Comparison of ENCODE assay signal across 28 mouse cellular contexts in the genomic region with DNA sequence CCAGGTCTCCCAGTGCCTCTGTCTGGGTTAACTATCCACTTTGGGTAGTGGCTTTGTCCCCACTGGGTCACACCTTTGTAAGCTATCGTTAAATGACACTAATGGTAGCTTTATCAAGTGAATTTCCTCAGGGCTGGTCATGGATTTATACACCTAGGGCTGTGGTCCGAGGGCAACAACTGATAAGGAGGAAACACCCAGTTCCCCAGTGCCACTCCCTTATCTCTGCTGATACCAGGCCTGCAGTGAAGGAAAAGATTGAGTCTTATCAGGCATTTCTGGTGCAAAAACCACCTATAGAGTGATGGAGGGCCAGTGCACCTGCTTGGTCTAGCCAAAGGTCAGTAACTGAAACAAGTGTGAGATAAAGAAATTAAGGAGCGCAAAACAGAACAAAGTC.
A peak's percentile ranks its signal among the peaks of the same experiment; 100 is the strongest.
DNase-seq lines count a peak whose midpoint lies in the region; ATAC-seq and TF ChIP-seq lines count a peak whose summit lies in the region.
"Had no signal": no experiment of that assay in that cellular context is flagged by ENCODE, and none has a peak within 500 bp of the region (broad histone marks: within the 10 kb centered on the region; RNA-seq: fewer than 3 reads in every experiment).

No protein-coding gene starts in this region.

- peaks cover 0 to 17% of the 10 kb centered on the region in 2 experiments; a peak in 3 of 4 replicates for H3K4me1 ChIP-seq in MEL (ENCODE audit: control insufficient read depth in 1 of 2, insufficient read depth in 2 of 2, low read length in 2 of 2)
- peaks cover 24% of the 10 kb centered on the region for H3K4me1 ChIP-seq in intestine, embryonic 16.5 days (ENCODE audit: control insufficient read depth, insufficient read depth, low read length)
- 0 out of 2 replicates have a peak, but pooled peaks cover 4% of the 10 kb centered on the region for H3K4me1 ChIP-seq in hindbrain, embryonic 10.5 days (replicated peaks)
- 0 out of 2 replicates have a peak, but pooled peaks cover under 1% of the 10 kb centered on the region for H3K4me1 ChIP-seq in hindbrain, embryonic 14.5 days (replicated peaks; ENCODE audit: control insufficient read depth, insufficient read depth, low read length)

- no peak overlapping the region for H3K9ac ChIP-seq in MEL (ENCODE audit: control insufficient read depth, low read depth, low read length, poor library complexity, severe bottlenecking)
- no peak overlapping the region for H3K9ac ChIP-seq in intestine, embryonic 16.5 days (ENCODE audit: low read depth, low read length)
- no peak overlapping the region for H3K9ac ChIP-seq in hindbrain, embryonic 14.5 days
- H3K9ac ChIP-seq: forebrain, embryonic 15.5 days; heart, embryonic 12.5 days; hindbrain, embryonic 15.5 days; limb, embryonic 15.5 days; neural tube, embryonic 13.5 days had no signal

- H3K4me2 ChIP-seq in intestine, embryonic 16.5 days (ENCODE audit: low read depth, low read length), result no peak overlapping the region
- H3K4me2 ChIP-seq in hindbrain, embryonic 14.5 days (replicated peaks), result no peak overlapping the region
- H3K4me2 ChIP-seq: forebrain, embryonic 15.5 days; heart, embryonic 12.5 days; hindbrain, embryonic 15.5 days; limb, embryonic 15.5 days; neural tube, embryonic 13.5 days had no signal

- DNase-seq in 416B (ENCODE audit: low read depth) (peak; percentile 86), MEL (ENCODE audit: low read depth, low spot score) (no peak)
- no peak for DNase-seq in hindbrain, embryonic 10.5 days (ENCODE audit: low spot score)
- no peak for DNase-seq in hindbrain, embryonic 14.5 days (ENCODE audit: low spot score)
- no peak for DNase-seq in gastrocnemius, postnatal 4 days (ENCODE audit: low spot score in 2 of 2)
- no peak for DNase-seq in lung, postnatal 14 days
- DNase-seq: cerebellum, adult 11 months; cerebellum, adult 9-11 months; gastrocnemius, postnatal 14 days; heart, adult 18-20 months; heart, postnatal 10 days; kidney, adult 11 months; layer of hippocampus, adult 9-11 months; left cerebral cortex, postnatal 4 days; thymus, postnatal 14 days had no signal

- no peaks in the 10 kb centered on the region for H3K79me2 ChIP-seq in MEL (ENCODE audit: control insufficient read depth, insufficient read depth, low read length, poor library complexity)

- no peak overlapping the region; the same call in 1 of the 2 replicates for H3K27ac ChIP-seq in MEL (ENCODE audit: control insufficient read depth, low read depth, low read length)
- peak overlapping the region; percentile 79 for H3K27ac ChIP-seq in intestine, embryonic 16.5 days (ENCODE audit: low read length)
- H3K27ac ChIP-seq in hindbrain, embryonic 10.5 days, result no peak overlapping the region
- H3K27ac ChIP-seq in hindbrain, embryonic 14.5 days, result no peak overlapping the region
- H3K27ac ChIP-seq: embryonic facial prominence, embryonic 10.5 days; forebrain, embryonic 15.5 days; hindbrain, embryonic 15.5 days; kidney, postnatal 0 days; left cerebral cortex, adult 2 months; limb, embryonic 15.5 days; neural tube, embryonic 13.5 days had no signal

- no peak for TF ChIP-seq CTCF in MEL (IDR thresholded peaks at IDR 0.05 in 2 of 3, conservative IDR thresholded peaks at IDR 0.05 in 1 of 3; ENCODE audit: control insufficient read depth in 1 of 3, insufficient read depth in 1 of 3, low read depth in 2 of 3, low read length in 3 of 3, poor library complexity in 1 of 3, severe bottlenecking in 1 of 3)

- no peak overlapping the region for H3K4me3 ChIP-seq in MEL (ENCODE audit: control insufficient read depth in 1 of 2, insufficient read depth in 1 of 2, low read depth in 2 of 2, low read length in 2 of 2)
- H3K4me3 ChIP-seq in intestine, embryonic 16.5 days (ENCODE audit: low read length), result no peak overlapping the region
- H3K4me3 ChIP-seq in hindbrain, embryonic 10.5 days, result no peak overlapping the region
- no peak overlapping the region for H3K4me3 ChIP-seq in hindbrain, embryonic 14.5 days (replicated peaks; ENCODE audit: low read length)
- H3K4me3 ChIP-seq: embryonic facial prominence, embryonic 10.5 days; forebrain, embryonic 15.5 days; heart, embryonic 12.5 days; hindbrain, embryonic 15.5 days; left cerebral cortex, adult 2 months; limb, embryonic 15.5 days; myocyte; neural tube, embryonic 13.5 days had no signal

- no peak for TF ChIP-seq POLR2A in MEL (IDR thresholded peaks at IDR 0.05; ENCODE audit: control insufficient read depth in 1 of 2, insufficient read depth in 1 of 2, low read depth in 1 of 2, low read length in 2 of 2, poor library complexity in 1 of 2)

- 56% methylated on average over 3 of the region's 3 CpGs for WGBS in intestine, embryonic 16.5 days
- WGBS in hindbrain, embryonic 10.5 days, result 91% methylated on average over 3 of the region's 3 CpGs
- WGBS in hindbrain, embryonic 14.5 days, result 90% methylated on average over 3 of the region's 3 CpGs

- TF ChIP-seq RAD21 in MEL (IDR thresholded peaks at IDR 0.05; ENCODE audit: low read depth, low read length), result no peak

- H3K27me3 ChIP-seq in MEL (ENCODE audit: control insufficient read depth in 1 of 2, insufficient read depth in 2 of 2, low read length in 2 of 2), result no peaks in the 10 kb centered on the region
- no peaks in the 10 kb centered on the region for H3K27me3 ChIP-seq in intestine, embryonic 16.5 days (replicated peaks; ENCODE audit: control insufficient read depth, insufficient read depth, low read length)
- H3K27me3 ChIP-seq in hindbrain, embryonic 10.5 days (ENCODE audit: insufficient read depth, poor library complexity, severe bottlenecking), result no peaks in the 10 kb centered on the region
- H3K27me3 ChIP-seq in hindbrain, embryonic 14.5 days (ENCODE audit: control insufficient read depth, insufficient read depth, low read length), result no peaks in the 10 kb centered on the region
- H3K27me3 ChIP-seq: forebrain, embryonic 15.5 days; heart, embryonic 12.5 days; hindbrain, embryonic 15.5 days; limb, embryonic 15.5 days; neural tube, embryonic 13.5 days had no signal

- H3K36me3 ChIP-seq in MEL (ENCODE audit: control insufficient read depth in 1 of 2, insufficient read depth in 2 of 2, low read length in 2 of 2), result peaks cover 0 to 12% of the 10 kb centered on the region in 2 experiments; a peak in 2 of 4 replicates
- H3K36me3 ChIP-seq in intestine, embryonic 16.5 days (ENCODE audit: control insufficient read depth, insufficient read depth, low read length), result no peaks in the 10 kb centered on the region
- peaks cover 10% of the 10 kb centered on the region for H3K36me3 ChIP-seq in hindbrain, embryonic 10.5 days
- no peaks in the 10 kb centered on the region for H3K36me3 ChIP-seq in hindbrain, embryonic 14.5 days (replicated peaks; ENCODE audit: control insufficient read depth, insufficient read depth)
- H3K36me3 ChIP-seq: hindbrain, embryonic 15.5 days; limb, embryonic 15.5 days had no signal

- peak; percentile 76 to 89 for TF ChIP-seq EP300 in MEL (IDR thresholded peaks at IDR 0.05; ENCODE audit: low read depth in 1 of 2, low read length in 2 of 2)

- ATAC-seq in intestine, embryonic 16.5 days, result peak; percentile 97
- peak; percentile 41; the same call in 1 of the 2 replicates for ATAC-seq in megakaryocyte-erythroid progenitor cell, adult 5-6 weeks (replicated peaks; ENCODE audit: low FRiP score, low TSS enrichment, poor library complexity, severe bottlenecking)
- no peak for ATAC-seq in hindbrain, embryonic 14.5 days (ENCODE audit: low FRiP score)
- ATAC-seq: forebrain, embryonic 15.5 days; lung, postnatal 0 days; midbrain, embryonic 16.5 days had no signal

- no peaks in the 10 kb centered on the region for H3K9me3 ChIP-seq in MEL (replicated peaks; ENCODE audit: insufficient read depth, low read length)
- H3K9me3 ChIP-seq in intestine, embryonic 16.5 days (ENCODE audit: control insufficient read depth, low read length), result no peaks in the 10 kb centered on the region
- no peaks in the 10 kb centered on the region for H3K9me3 ChIP-seq in hindbrain, embryonic 10.5 days
- no peaks in the 10 kb centered on the region for H3K9me3 ChIP-seq in hindbrain, embryonic 14.5 days (ENCODE audit: control insufficient read depth, low read length)
- H3K9me3 ChIP-seq: embryonic facial prominence, embryonic 10.5 days; forebrain, embryonic 15.5 days; heart, embryonic 12.5 days; hindbrain, embryonic 15.5 days; limb, embryonic 15.5 days; neural tube, embryonic 13.5 days had no signal

TF ChIP-seq in MEL, 35 proteins besides CTCF, POLR2A, EP300 and RAD21:
- TF ChIP-seq MAFK (IDR thresholded peaks at IDR 0.05; ENCODE audit: borderline replicate concordance, low read depth, low read length) (no peak), ELF1 (IDR thresholded peaks at IDR 0.05; ENCODE audit: low read depth, low read length) (no peak), JUND (IDR thresholded peaks at IDR 0.05; ENCODE audit: low read depth, low read length) (no peak), RCOR1 (IDR thresholded peaks at IDR 0.05; ENCODE audit: low read depth, low read length) (peak; percentile 96), MYC (IDR thresholded peaks at IDR 0.05; ENCODE audit: low read depth, low read length) (no peak), HCFC1 (IDR thresholded peaks at IDR 0.05; ENCODE audit: low read depth, low read length) (no peak), BHLHE40 (IDR thresholded peaks at IDR 0.05; ENCODE audit: borderline replicate concordance, low read depth, low read length) (peak; percentile 49; the same call in 1 of the 2 replicates), GATA1 (IDR thresholded peaks at IDR 0.05; ENCODE audit: low read depth, low read length) (peak; percentile 93), TAL1 (IDR thresholded peaks at IDR 0.05; ENCODE audit: low read length) (no peak), TCF12 (IDR thresholded peaks at IDR 0.05; ENCODE audit: low read depth, low read length) (peak; percentile 81), ETS1 (IDR thresholded peaks at IDR 0.05; ENCODE audit: low read depth, low read length) (peak; percentile 43; the same call in 1 of the 2 replicates)
TF ChIP-seq in MEL: peak in this region for 5.
